Mouse (Mus musculus) lung, embryonic 14.5 days (tissue): ENCODE measurements at regions not wholly inside any gene's neighbourhood (a gene's known extent, or its start where the extent isn't known, plus 50 kb on each side); places are given as distances from the start of the nearest gene placed in this dataset.

Experiments used
- ATAC-seq: fragments of 200-750 bp; cut with Nextera tagmentation; 2 replicates; pipeline ENCODE4 v1.8.0; 2017; ENCODE audit warnings: mild to moderate bottlenecking, moderate TSS enrichment, moderate library complexity; ENCODE audit not compliant: insufficient read depth
- DNase-seq: peaks from one replicate; pipeline ENCODE4 v3.0.0-alpha.2; 2015
- H3K27ac ChIP-seq: fragments of 300-500 bp; sonication (generic); 2 replicates; pipeline ENCODE4 v1.5.1; 2014; ENCODE audit warnings: low read depth, mild to moderate bottlenecking, moderate library complexity
- H3K27me3 ChIP-seq: fragments of 300-500 bp; sonication (generic); 2 replicates; pipeline ENCODE4 v1.6.1; 2014; ENCODE audit warnings: low read length, control low read depth; ENCODE audit not compliant: insufficient read depth
- H3K36me3 ChIP-seq: fragments of 300-500 bp; sonication (generic); 2 replicates; pipeline ENCODE4 v1.6.1; 2014; ENCODE audit warnings: control low read depth; ENCODE audit not compliant: insufficient read depth
- H3K4me1 ChIP-seq: fragments of 300-500 bp; sonication (generic); 2 replicates; pipeline ENCODE4 v1.6.1; 2014; ENCODE audit warnings: antibody characterized with exemption, control low read depth; ENCODE audit not compliant: insufficient read depth
- H3K4me2 ChIP-seq: fragments of 300-500 bp; sonication (generic); 2 replicates; pipeline ENCODE4 v1.6.1; 2014; ENCODE audit warnings: mild to moderate bottlenecking
- H3K4me3 ChIP-seq: fragments of 300-500 bp; sonication (generic); 2 replicates; pipeline ENCODE4 v1.5.1; 2014; ENCODE audit warnings: low read depth, low read length
- H3K9ac ChIP-seq: fragments of 300-500 bp; sonication (generic); 2 replicates; pipeline ENCODE4 v1.6.1; 2014
- H3K9me3 ChIP-seq: fragments of 300-500 bp; sonication (generic); 2 replicates; pipeline ENCODE4 v1.6.1; 2016; ENCODE audit warnings: low read depth, low read length, control low read depth
- CTCF ChIP-seq: IDR thresholded peaks from 2 replicates; pipeline ENCODE4 v1.5.1; 2016; ENCODE audit warnings: antibody characterized with exemption, low read depth
- WGBS: fragments of 180-500 bp; shearing (Covaris S2); extraction: QIAGEN DNeasy Blood & Tissue Kit; methylation state at CpG from one replicate; pipeline ENCODE4 v1.1.7; 2014; 5-methylcytosine and 5-hydroxymethylcytosine counted together

DNA sequence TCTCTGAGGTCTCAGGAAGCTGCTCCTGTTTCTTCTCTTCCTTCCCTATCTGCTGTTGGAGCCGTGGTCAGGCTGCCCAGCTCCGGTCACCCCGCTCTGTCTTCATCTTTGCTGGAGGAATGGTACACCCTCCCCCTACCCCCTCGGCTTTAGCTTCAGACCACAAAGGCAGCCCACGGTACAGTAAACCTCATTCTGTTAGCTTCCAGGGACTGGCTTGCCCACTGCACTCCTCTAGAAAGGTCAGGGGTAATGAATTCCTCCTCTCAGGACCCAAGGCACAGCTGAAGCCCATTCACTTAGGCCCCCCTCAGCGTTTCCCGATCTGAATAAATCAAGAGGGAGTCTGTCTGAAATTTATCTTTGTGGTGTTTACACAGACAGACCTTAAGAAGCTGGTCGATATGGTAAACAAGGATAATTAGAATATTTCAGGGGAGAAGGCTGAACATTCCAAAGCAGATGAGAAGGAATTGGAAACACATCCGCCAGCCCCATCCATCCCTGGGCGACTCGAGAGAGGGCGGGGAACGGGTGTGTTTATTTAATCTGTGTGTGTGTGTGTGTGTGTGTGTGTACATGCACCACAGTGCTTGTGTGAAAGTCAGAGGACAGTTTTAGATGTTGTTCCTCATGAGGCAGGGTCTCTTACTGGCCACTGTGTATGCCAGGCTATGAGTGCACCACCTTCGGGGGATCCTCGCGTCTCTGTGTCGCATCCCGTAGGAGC is 53.0 kb upstream of the Gli2 start:
- Histone ChIP-seq H3K4me1 (no peaks in the 10 kb centered on the region), H3K9ac (no peak overlapping the region), H3K4me2 (no peak overlapping the region), H3K36me3 (no peaks in the 10 kb centered on the region), H3K9me3 (no peaks in the 10 kb centered on the region), H3K27me3 (no peaks in the 10 kb centered on the region), H3K27ac (no peak overlapping the region), H3K4me3 (no peak overlapping the region)
- TF ChIP-seq CTCF, result no peak
- no peak for DNase-seq
- peak; percentile 60 for ATAC-seq
- WGBS, result 56% methylated on average over 18 of the region's 18 CpGs
